10 mouse cellular contexts compared by ENCODE assay signal in the genomic region with DNA sequence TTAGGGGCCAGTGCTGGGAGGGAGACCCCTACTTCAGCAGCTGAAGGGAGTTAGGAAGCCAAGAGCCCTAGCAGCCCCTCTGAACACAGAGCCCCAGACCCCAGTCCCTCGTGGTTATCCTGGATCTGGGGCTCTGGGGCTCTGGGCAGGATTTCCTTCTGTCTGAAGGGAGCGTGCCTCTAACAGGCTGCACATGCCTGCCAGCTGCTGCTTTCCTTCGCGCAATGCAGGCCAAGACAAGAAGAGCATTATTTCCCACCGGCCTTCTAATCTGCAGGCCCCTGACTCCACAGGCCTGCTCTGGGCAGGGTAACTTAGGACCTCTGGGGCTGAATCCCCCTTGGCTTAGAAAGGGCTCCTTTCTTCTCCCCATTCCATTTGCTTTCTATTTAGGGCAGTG.
DNase-seq lines count a peak whose midpoint lies in the region; ATAC-seq lines count a peak whose summit lies in the region.
"Had no signal": no experiment of that assay in that cellular context is flagged by ENCODE, and none has a peak within 500 bp of the region (broad histone marks: within the 10 kb centered on the region; RNA-seq: fewer than 3 reads in every experiment).

No protein-coding gene starts in this region.

- H3K9me3 ChIP-seq in heart, embryonic 15.5 days (replicated peaks): no peaks in the 10 kb centered on the region
- no peaks in the 10 kb centered on the region for H3K9me3 ChIP-seq in embryonic facial prominence, embryonic 10.5 days
- no peaks in the 10 kb centered on the region for H3K9me3 ChIP-seq in hindbrain, embryonic 12.5 days (replicated peaks)
- H3K9me3 ChIP-seq: liver, embryonic 13.5 days had no signal

- H3K36me3 ChIP-seq in heart, embryonic 15.5 days: no peaks in the 10 kb centered on the region
- no peaks in the 10 kb centered on the region for H3K36me3 ChIP-seq in embryonic facial prominence, embryonic 10.5 days (replicated peaks)
- H3K36me3 ChIP-seq in hindbrain, embryonic 12.5 days: no peaks in the 10 kb centered on the region
- H3K36me3 ChIP-seq: liver, embryonic 13.5 days had no signal

- peaks cover 9% of the 10 kb centered on the region; the same call in 1 of the 2 replicates for H3K4me1 ChIP-seq in heart, embryonic 15.5 days (replicated peaks)
- peaks cover 75% of the 10 kb centered on the region for H3K4me1 ChIP-seq in embryonic facial prominence, embryonic 10.5 days
- H3K4me1 ChIP-seq in hindbrain, embryonic 12.5 days: peaks cover 40% of the 10 kb centered on the region

- WGBS in heart, embryonic 15.5 days: 33% methylated on average over 5 of the region's 5 CpGs
- whole genome bisulfite sequencing in embryonic facial prominence, embryonic 10.5 days: 15% methylated on average over 5 of the region's 5 CpGs
- WGBS in hindbrain, embryonic 12.5 days: 35% methylated on average over 5 of the region's 5 CpGs

- no peak for DNase-seq in heart, postnatal 14 days
- DNase-seq in embryonic facial prominence, embryonic 10.5 days (ENCODE audit: low spot score): peak; percentile 68
- peak; percentile 46 for DNase-seq in neural tube, embryonic 10.5 days (ENCODE audit: extremely low spot score, low spot score)
- no peak for DNase-seq in thymus, postnatal 4 days
- no peak for DNase-seq in testis, postnatal 10 days (ENCODE audit: low spot score)
- DNase-seq: kidney, adult 9 months; liver, embryonic 13.5 days had no signal

- ATAC-seq in heart, embryonic 15.5 days (replicated peaks; ENCODE audit: insufficient number of reproducible peaks, insufficient read depth, low FRiP score, low read depth): 0 out of 2 replicates have a peak, but pooled peaks have one; percentile 35
- 0 out of 2 replicates have a peak, but pooled peaks have one; percentile 44 for ATAC-seq in hindbrain, embryonic 12.5 days (ENCODE audit: low FRiP score)
- ATAC-seq: midbrain, embryonic 16.5 days had no signal

- H3K27me3 ChIP-seq in heart, embryonic 15.5 days: peaks cover 34% of the 10 kb centered on the region
- peaks cover 52% of the 10 kb centered on the region for H3K27me3 ChIP-seq in embryonic facial prominence, embryonic 10.5 days (replicated peaks; ENCODE audit: low read depth, poor library complexity, severe bottlenecking)
- 0 out of 2 replicates have a peak, but pooled peaks cover 3% of the 10 kb centered on the region for H3K27me3 ChIP-seq in hindbrain, embryonic 12.5 days

- H3K27ac ChIP-seq in heart, embryonic 15.5 days: no peak overlapping the region; the same call in 1 of the 2 replicates
- H3K27ac ChIP-seq in embryonic facial prominence, embryonic 10.5 days (replicated peaks): peak overlapping the region; percentile 79
- H3K27ac ChIP-seq in hindbrain, embryonic 12.5 days: peak overlapping the region; percentile 71
- H3K27ac ChIP-seq: liver, embryonic 13.5 days had no signal

- intact Hi-C loops in heart, postnatal 14 days (cut with DNase I): no loop called here

- H3K4me3 ChIP-seq in heart, embryonic 15.5 days: no peak overlapping the region
- H3K4me3 ChIP-seq in embryonic facial prominence, embryonic 10.5 days: no peak overlapping the region
- no peak overlapping the region for H3K4me3 ChIP-seq in hindbrain, embryonic 12.5 days
- H3K4me3 ChIP-seq: liver, embryonic 13.5 days had no signal

- no peak overlapping the region for H3K4me2 ChIP-seq in heart, embryonic 15.5 days
- H3K4me2 ChIP-seq in hindbrain, embryonic 12.5 days (replicated peaks): no peak overlapping the region
- H3K4me2 ChIP-seq: liver, embryonic 13.5 days had no signal

- H3K9ac ChIP-seq in heart, embryonic 15.5 days: no peak overlapping the region
- H3K9ac ChIP-seq in hindbrain, embryonic 12.5 days: no peak overlapping the region
- H3K9ac ChIP-seq: liver, embryonic 13.5 days had no signal

Comparison
In these comparisons a context has a peak if more than half of its experiments do, and no peak if none do; other contexts are left out.
1. DNase-seq: peak in embryonic facial prominence, embryonic 10.5 days (single experiment) and neural tube, embryonic 10.5 days (single experiment); none in heart, postnatal 14 days (0 of 2), thymus, postnatal 4 days (single experiment) and testis, postnatal 10 days (single experiment).